Mouse (Mus musculus) MEL (cell line): ENCODE measurements at regions not wholly inside any gene's neighbourhood (a gene's known extent, or its start where the extent isn't known, plus 50 kb on each side); places are given as distances from the start of the nearest gene placed in this dataset.

Experiments
- DNase-seq: peaks from one replicate; pipeline ENCODE4 v3.0.0; 2011; ENCODE audit warnings: low read depth, low spot score
- H3K27ac ChIP-seq: 2 replicates; pipeline ENCODE4 v1.5.1; 2012; ENCODE audit warnings: low read depth, mild to moderate bottlenecking, control low read depth, low read length, moderate library complexity; ENCODE audit not compliant: control insufficient read depth
- H3K27me3 ChIP-seq, 2 experiments: fragments of 150-350 bp in 1 of 2; sonication (generic) in 1 of 2; 2 replicates each; pipeline ENCODE4 v1.6.1; 2012; ENCODE audit warnings: low read length in 2 of 2, mild to moderate bottlenecking in 2 of 2, improper control_type of control experiment in 1 of 2, moderate library complexity in 1 of 2; ENCODE audit not compliant: insufficient read depth in 2 of 2, control insufficient read depth in 1 of 2
- H3K36me3 ChIP-seq, 2 experiments: 2 replicates each; pipeline ENCODE4 v1.6.1; 2012 to 2014; ENCODE audit warnings: low read length in 2 of 2, improper control_type of control experiment in 1 of 2, inconsistent platforms in 1 of 2, mild to moderate bottlenecking in 1 of 2; ENCODE audit not compliant: insufficient read depth in 2 of 2, control insufficient read depth in 1 of 2
- H3K4me1 ChIP-seq, 2 experiments: fragments of 150-350 bp in 1 of 2; sonication (generic) in 1 of 2; 2 replicates each; pipeline ENCODE4 v1.6.1; 2012; ENCODE audit warnings: low read length in 2 of 2, improper control_type of control experiment in 1 of 2, mild to moderate bottlenecking in 1 of 2; ENCODE audit not compliant: insufficient read depth in 2 of 2, control insufficient read depth in 1 of 2
- H3K4me3 ChIP-seq, 2 experiments: fragments of 150-350 bp in 1 of 2; sonication (generic) in 1 of 2; 2 replicates each; pipeline ENCODE4 v1.5.1; 2012; ENCODE audit warnings: low read depth in 2 of 2, low read length in 2 of 2, mild to moderate bottlenecking in 2 of 2, moderate library complexity in 2 of 2, control low read depth in 1 of 2, improper control_type of control experiment in 1 of 2; ENCODE audit not compliant: control insufficient read depth in 1 of 2, insufficient read depth in 1 of 2
- H3K79me2 ChIP-seq: 2 replicates; pipeline ENCODE4 v1.6.1; 2012; ENCODE audit warnings: mild to moderate bottlenecking, low read length, moderate library complexity; ENCODE audit not compliant: control insufficient read depth, poor library complexity, insufficient read depth
- H3K9ac ChIP-seq: 2 replicates; pipeline ENCODE4 v1.6.1; 2012; ENCODE audit warnings: low read depth, mild to moderate bottlenecking, control low read depth, low read length, moderate library complexity; ENCODE audit not compliant: control insufficient read depth, poor library complexity, severe bottlenecking
- H3K9me3 ChIP-seq: fragments of 150-350 bp; sonication (generic); replicated peaks from 2 replicates; pipeline ENCODE4 v1.6.1; 2012; ENCODE audit warnings: mild to moderate bottlenecking, low read length, improper control_type of control experiment, moderate library complexity; ENCODE audit not compliant: insufficient read depth
- BHLHE40 ChIP-seq: IDR thresholded peaks from 2 replicates; pipeline ENCODE4 v1.6.1; 2012; ENCODE audit warnings: low read depth, mild to moderate bottlenecking, inconsistent platforms, low read length, improper control_type of control experiment, borderline replicate concordance
- CTCF ChIP-seq, 3 experiments: IDR thresholded peaks in 2 of 3; conservative IDR thresholded peaks in 1 of 3; 2 replicates each; pipeline ENCODE4 v1.5.1; 2011 to 2012; ENCODE audit warnings: low read length in 3 of 3, low read depth in 2 of 3, mild to moderate bottlenecking in 2 of 3, improper control_type of control experiment in 1 of 3, inconsistent platforms in 1 of 3, mixed read lengths in 1 of 3, moderate library complexity in 1 of 3; ENCODE audit not compliant: control insufficient read depth in 1 of 3, insufficient read depth in 1 of 3, poor library complexity in 1 of 3, severe bottlenecking in 1 of 3
- E2F4 ChIP-seq: IDR thresholded peaks from 2 replicates; pipeline ENCODE4 v1.6.1; 2011; ENCODE audit warnings: low read depth, low read length, improper control_type of control experiment, borderline replicate concordance
- ELF1 ChIP-seq: IDR thresholded peaks from 2 replicates; pipeline ENCODE4 v1.6.1; 2014; ENCODE audit warnings: low read depth, mild to moderate bottlenecking, inconsistent platforms, low read length, improper control_type of control experiment, moderate library complexity
- ETS1 ChIP-seq: IDR thresholded peaks from 2 replicates; pipeline ENCODE4 v1.6.1; 2012; ENCODE audit warnings: low read depth, mild to moderate bottlenecking, inconsistent platforms, low read length, improper control_type of control experiment, moderate library complexity
- GABPA ChIP-seq: IDR thresholded peaks from 2 replicates; pipeline ENCODE4 v1.6.1; 2012; ENCODE audit warnings: low read depth, mild to moderate bottlenecking, inconsistent platforms, low read length, improper control_type of control experiment, moderate library complexity
- HCFC1 ChIP-seq: IDR thresholded peaks from 2 replicates; pipeline ENCODE4 v1.6.1; 2012; ENCODE audit warnings: low read depth, mild to moderate bottlenecking, inconsistent platforms, low read length, improper control_type of control experiment, moderate library complexity
- MAFK ChIP-seq: IDR thresholded peaks from 2 replicates; pipeline ENCODE4 v1.6.1; 2011; ENCODE audit warnings: low read depth, mild to moderate bottlenecking, low read length, improper control_type of control experiment, borderline replicate concordance
- MAX ChIP-seq: IDR thresholded peaks from 2 replicates; pipeline ENCODE4 v1.6.1; 2011; ENCODE audit warnings: low read length, improper control_type of control experiment
- MAZ ChIP-seq: IDR thresholded peaks from 2 replicates; pipeline ENCODE4 v1.6.1; 2012; ENCODE audit warnings: low read depth, mild to moderate bottlenecking, inconsistent platforms, low read length, improper control_type of control experiment
- MYB ChIP-seq: IDR thresholded peaks from 2 replicates; pipeline ENCODE4 v1.6.1; 2011; ENCODE audit warnings: mild to moderate bottlenecking, low read depth, low read length, improper control_type of control experiment
- MYC ChIP-seq: IDR thresholded peaks from 2 replicates; pipeline ENCODE4 v1.6.1; 2011; ENCODE audit warnings: low read depth, mild to moderate bottlenecking, low read length, improper control_type of control experiment, moderate library complexity
- NRF1 ChIP-seq: IDR thresholded peaks from 2 replicates; pipeline ENCODE4 v1.6.1; 2014; ENCODE audit warnings: low read depth, mild to moderate bottlenecking, inconsistent platforms, low read length, improper control_type of control experiment, moderate library complexity; ENCODE audit not compliant: poor library complexity, insufficient read depth, severe bottlenecking
- POLR2A ChIP-seq, 2 experiments: IDR thresholded peaks; 2 replicates each; pipeline ENCODE4 v1.6.1; 2011 to 2012; ENCODE audit warnings: low read length in 2 of 2, mild to moderate bottlenecking in 2 of 2, control low read depth in 1 of 2, improper control_type of control experiment in 1 of 2, low read depth in 1 of 2, moderate library complexity in 1 of 2; ENCODE audit not compliant: control insufficient read depth in 1 of 2, insufficient read depth in 1 of 2, poor library complexity in 1 of 2
- RAD21 ChIP-seq: IDR thresholded peaks from 2 replicates; pipeline ENCODE4 v1.6.1; 2011; ENCODE audit warnings: mild to moderate bottlenecking, low read depth, low read length, improper control_type of control experiment
- SIN3A ChIP-seq: IDR thresholded peaks from 2 replicates; pipeline ENCODE4 v1.6.1; 2012; ENCODE audit warnings: low read length, improper control_type of control experiment, inconsistent platforms
- SMC3 ChIP-seq: IDR thresholded peaks from 2 replicates; pipeline ENCODE4 v1.6.1; 2011; ENCODE audit warnings: low read depth, low read length, improper control_type of control experiment
- TAL1 ChIP-seq: IDR thresholded peaks from 2 replicates; pipeline ENCODE4 v1.6.1; 2012; ENCODE audit warnings: mild to moderate bottlenecking, inconsistent platforms, low read length, moderate library complexity, mixed read lengths
- TCF12 ChIP-seq: IDR thresholded peaks from 2 replicates; pipeline ENCODE4 v1.6.1; 2014; ENCODE audit warnings: low read depth, mild to moderate bottlenecking, inconsistent platforms, low read length, improper control_type of control experiment, moderate library complexity
- USF1 ChIP-seq: IDR thresholded peaks from 2 replicates; pipeline ENCODE4 v1.6.1; 2014; ENCODE audit warnings: low read depth, mild to moderate bottlenecking, inconsistent platforms, low read length, improper control_type of control experiment, moderate library complexity
- ZC3H11A ChIP-seq: IDR thresholded peaks from 2 replicates; pipeline ENCODE4 v1.6.1; 2012; ENCODE audit warnings: low read depth, mild to moderate bottlenecking, inconsistent platforms, low read length, improper control_type of control experiment
- ZMIZ1 ChIP-seq: IDR thresholded peaks from 2 replicates; pipeline ENCODE4 v1.6.1; 2012; ENCODE audit warnings: low read depth, mild to moderate bottlenecking, inconsistent platforms, low read length, improper control_type of control experiment, moderate library complexity

- no peaks in the 10 kb centered on the region for H3K79me2 ChIP-seq
- TF ChIP-seq MAX (no peak), ETS1 (no peak), TAL1 (no peak), HCFC1 (no peak), MAFK (no peak), ELF1 (no peak)
- no peaks in the 10 kb centered on the region for H3K4me1 ChIP-seq
Observed at GRCm38 (mm10) chr1:83727938-83728337, 319.9 kb upstream of the Sphkap start.

GRCm38 (mm10) chr1:83727215-83727614 lies 319.2 kb upstream of the Sphkap start:
- Histone ChIP-seq H3K27ac (no peak overlapping the region), H3K79me2 (no peaks in the 10 kb centered on the region), H3K4me3 (no peak overlapping the region), H3K9me3 (no peaks in the 10 kb centered on the region), H3K27me3 (no peaks in the 10 kb centered on the region)
- no peak for TF ChIP-seq ELF1
- TF ChIP-seq SMC3 = peak; percentile 50
- peak; percentile 27; the same call in 1 of the 2 replicates for TF ChIP-seq ZC3H11A
- TF ChIP-seq CTCF (IDR thresholded peaks at IDR 0.05 in 2 of 3, conservative IDR thresholded peaks at IDR 0.05 in 1 of 3; ENCODE audit: control insufficient read depth in 1 of 3, insufficient read depth in 1 of 3, low read depth in 2 of 3, low read length in 3 of 3, poor library complexity in 1 of 3, severe bottlenecking in 1 of 3) = peak in 2 of 3 experiments; percentile 51 to 53; a peak in 4 of 6 replicates
- TF ChIP-seq ZMIZ1 = no peak
- TF ChIP-seq RAD21 = peak; percentile 57
- TF ChIP-seq, all 39 proteins: peak for 4
- Histone ChIP-seq H3K9ac (no peak overlapping the region), H3K36me3 (no peaks in the 10 kb centered on the region), H3K4me1 (no peaks in the 10 kb centered on the region)
- peak; percentile 41 for DNase-seq

More at GRCm38 (mm10) chr1:83727938-83728337, 319.9 kb upstream of the Sphkap start:
- H3K27ac ChIP-seq = no peak overlapping the region
- H3K9ac ChIP-seq = no peak overlapping the region
- no peak for DNase-seq
- H3K36me3 ChIP-seq = no peaks in the 10 kb centered on the region
- H3K9me3 ChIP-seq = no peaks in the 10 kb centered on the region
- H3K27me3 ChIP-seq = no peaks in the 10 kb centered on the region
- no peak overlapping the region for H3K4me3 ChIP-seq

- Histone ChIP-seq H3K36me3 (no peaks in the 10 kb centered on the region), H3K27me3 (no peaks in the 10 kb centered on the region), H3K4me3 (no peak overlapping the region), H3K4me1 (no peaks in the 10 kb centered on the region), H3K9ac (no peak overlapping the region), H3K27ac (no peak overlapping the region), H3K79me2 (no peaks in the 10 kb centered on the region), H3K9me3 (no peaks in the 10 kb centered on the region)
- DNase-seq = no peak
- no peak for TF ChIP-seq MAFK
- no peak for TF ChIP-seq SIN3A
- TF ChIP-seq ELF1 = no peak
- no peak for TF ChIP-seq MAX
- TF ChIP-seq MYC = no peak
- no peak for TF ChIP-seq TCF12
- no peak for TF ChIP-seq GABPA
- TF ChIP-seq RAD21 = no peak
- no peak for TF ChIP-seq MAZ
- no peak for TF ChIP-seq POLR2A (IDR thresholded peaks at IDR 0.05; ENCODE audit: control insufficient read depth in 1 of 2, insufficient read depth in 1 of 2, low read depth in 1 of 2, low read length in 2 of 2, poor library complexity in 1 of 2)
- no peak for TF ChIP-seq TAL1
- TF ChIP-seq MYB = no peak
- TF ChIP-seq HCFC1 = no peak
- TF ChIP-seq E2F4 = no peak
- TF ChIP-seq NRF1 = no peak
- no peak for TF ChIP-seq BHLHE40
- no peak for TF ChIP-seq ZMIZ1
- TF ChIP-seq USF1 = no peak
Observed at GRCm38 (mm10) chr1:83723096-83723495, 315.1 kb upstream of the Sphkap start.
